Mouse (Mus musculus) limb, embryonic 13.5 days (tissue): ENCODE data around the gene Slc22a23. TPM values are rescaled to one million over a fixed set of nuclear protein-coding genes. Genes with fewer than 3 reads are reported as not detected.
A peak's percentile ranks its signal among the peaks of the same experiment; 100 is the strongest.

Experiments used
- ATAC-seq: fragments of 200-750 bp; cut with Nextera tagmentation; 2 replicates; pipeline ENCODE4 v1.8.0; 2017; ENCODE audit warnings: low read depth, moderate number of reproducible peaks, moderate TSS enrichment; ENCODE audit not compliant: low FRiP score
- H3K27ac ChIP-seq: fragments of 300-500 bp; sonication (generic); 2 replicates; pipeline ENCODE4 v1.5.1; 2015; ENCODE audit warnings: inconsistent platforms, mild to moderate bottlenecking, moderate library complexity
- H3K27me3 ChIP-seq: fragments of 300-500 bp; sonication (generic); 2 replicates; pipeline ENCODE4 v1.6.1; 2015; ENCODE audit warnings: mild to moderate bottlenecking, inconsistent platforms
- H3K36me3 ChIP-seq: fragments of 300-500 bp; sonication (generic); 2 replicates; pipeline ENCODE4 v1.6.1; 2015; ENCODE audit warnings: inconsistent platforms, mild to moderate bottlenecking, moderate library complexity
- H3K4me1 ChIP-seq: fragments of 300-500 bp; sonication (generic); 2 replicates; pipeline ENCODE4 v1.6.1; 2015; ENCODE audit warnings: inconsistent platforms
- H3K4me2 ChIP-seq: fragments of 300-500 bp; sonication (generic); replicated peaks from 2 replicates; pipeline ENCODE4 v1.6.1; 2015; ENCODE audit warnings: inconsistent platforms, mild to moderate bottlenecking, moderate library complexity
- H3K4me3 ChIP-seq: fragments of 300-500 bp; sonication (generic); 2 replicates; pipeline ENCODE4 v1.5.1; 2015; ENCODE audit warnings: moderate library complexity, mild to moderate bottlenecking, inconsistent platforms
- H3K9ac ChIP-seq: fragments of 300-500 bp; sonication (generic); 2 replicates; pipeline ENCODE4 v1.6.1; 2015; ENCODE audit warnings: mild to moderate bottlenecking, inconsistent platforms
- H3K9me3 ChIP-seq: fragments of 300-500 bp; sonication (generic); 2 replicates; pipeline ENCODE4 v1.6.1; 2016; ENCODE audit warnings: inconsistent platforms
- WGBS: fragments of 180-500 bp; shearing (Covaris S2); methylation state at CpG from one replicate; pipeline ENCODE4 v1.1.7; 2015; 5-methylcytosine and 5-hydroxymethylcytosine counted together
- polyA plus RNA-seq: library from polyadenylated mRNA; unstranded; fragments of >200 nt; fragmentation: Nextera tagmentation; extraction: Ambion mirVana; gene quantifications from 2 replicates; pipeline ENCODE4 v1.2.1, GENCODE M21; 2015

Gene Slc22a23
- polyA plus RNA-seq, 1 experiment from 2014 or later, result 4.5 TPM

GRCm38 (mm10) chr13:34355656-34356055 is 10.7 kb upstream of the Slc22a23 start:
- Histone ChIP-seq H3K9ac (no peak overlapping the region), H3K9me3 (no peaks in the 10 kb centered on the region), H3K4me3 (no peak overlapping the region), H3K27me3 (no peaks in the 10 kb centered on the region), H3K27ac (no peak overlapping the region), H3K36me3 (no peaks in the 10 kb centered on the region), H3K4me1 (no peaks in the 10 kb centered on the region), H3K4me2 (no peak overlapping the region)
- WGBS, result 92% methylated on average over 5 of the region's 5 CpGs
- no peak for ATAC-seq

- H3K4me1 ChIP-seq, result no peaks in the 10 kb centered on the region
- H3K27ac ChIP-seq, result no peak overlapping the region
- no peaks in the 10 kb centered on the region for H3K27me3 ChIP-seq
- no peak overlapping the region for H3K9ac ChIP-seq
- H3K4me2 ChIP-seq, result no peak overlapping the region
- H3K36me3 ChIP-seq, result no peaks in the 10 kb centered on the region
- WGBS, result 82% methylated on average over 10 of the region's 10 CpGs
- H3K4me3 ChIP-seq, result no peak overlapping the region
- no peaks in the 10 kb centered on the region for H3K9me3 ChIP-seq
- ATAC-seq, result no peak
Observed at GRCm38 (mm10) chr13:34354830-34355624, 10.0 kb upstream of the Slc22a23 start.

GRCm38 (mm10) chr13:34353241-34353640 is 8.3 kb upstream of the Slc22a23 start:
- Histone ChIP-seq H3K4me1 (no peaks in the 10 kb centered on the region), H3K4me3 (no peak overlapping the region), H3K9me3 (no peaks in the 10 kb centered on the region), H3K4me2 (no peak overlapping the region), H3K36me3 (no peaks in the 10 kb centered on the region), H3K9ac (no peak overlapping the region), H3K27ac (no peak overlapping the region), H3K27me3 (no peaks in the 10 kb centered on the region)
- WGBS, result 56% methylated on average over 7 of the region's 7 CpGs
- ATAC-seq, result no peak

DNA sequence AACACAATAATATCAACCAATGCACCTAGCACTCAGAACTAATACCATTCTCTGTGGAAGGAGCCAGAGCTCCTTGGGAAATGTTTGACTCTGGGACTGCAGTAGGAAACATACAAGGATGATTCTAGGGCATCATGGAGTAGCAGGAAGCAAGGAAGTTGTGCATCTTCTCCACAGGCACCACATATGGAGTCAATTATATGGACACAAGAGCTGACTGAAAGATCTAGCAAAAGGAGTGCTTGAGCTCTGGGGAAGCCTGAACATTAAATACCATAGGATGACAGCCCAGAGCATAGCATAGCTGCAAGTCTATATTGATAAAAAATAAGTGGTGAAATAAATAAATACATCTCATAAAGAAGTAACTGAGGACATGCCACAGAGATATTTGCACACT is 6.5 kb upstream of the Slc22a23 start:
- Histone ChIP-seq H3K9ac (no peak overlapping the region), H3K4me2 (no peak overlapping the region), H3K9me3 (no peaks in the 10 kb centered on the region), H3K27ac (no peak overlapping the region), H3K4me1 (no peaks in the 10 kb centered on the region; the same call in 1 of the 2 replicates), H3K4me3 (no peak overlapping the region), H3K27me3 (peaks cover 12% of the 10 kb centered on the region), H3K36me3 (no peaks in the 10 kb centered on the region)
- no peak for ATAC-seq

DNA sequence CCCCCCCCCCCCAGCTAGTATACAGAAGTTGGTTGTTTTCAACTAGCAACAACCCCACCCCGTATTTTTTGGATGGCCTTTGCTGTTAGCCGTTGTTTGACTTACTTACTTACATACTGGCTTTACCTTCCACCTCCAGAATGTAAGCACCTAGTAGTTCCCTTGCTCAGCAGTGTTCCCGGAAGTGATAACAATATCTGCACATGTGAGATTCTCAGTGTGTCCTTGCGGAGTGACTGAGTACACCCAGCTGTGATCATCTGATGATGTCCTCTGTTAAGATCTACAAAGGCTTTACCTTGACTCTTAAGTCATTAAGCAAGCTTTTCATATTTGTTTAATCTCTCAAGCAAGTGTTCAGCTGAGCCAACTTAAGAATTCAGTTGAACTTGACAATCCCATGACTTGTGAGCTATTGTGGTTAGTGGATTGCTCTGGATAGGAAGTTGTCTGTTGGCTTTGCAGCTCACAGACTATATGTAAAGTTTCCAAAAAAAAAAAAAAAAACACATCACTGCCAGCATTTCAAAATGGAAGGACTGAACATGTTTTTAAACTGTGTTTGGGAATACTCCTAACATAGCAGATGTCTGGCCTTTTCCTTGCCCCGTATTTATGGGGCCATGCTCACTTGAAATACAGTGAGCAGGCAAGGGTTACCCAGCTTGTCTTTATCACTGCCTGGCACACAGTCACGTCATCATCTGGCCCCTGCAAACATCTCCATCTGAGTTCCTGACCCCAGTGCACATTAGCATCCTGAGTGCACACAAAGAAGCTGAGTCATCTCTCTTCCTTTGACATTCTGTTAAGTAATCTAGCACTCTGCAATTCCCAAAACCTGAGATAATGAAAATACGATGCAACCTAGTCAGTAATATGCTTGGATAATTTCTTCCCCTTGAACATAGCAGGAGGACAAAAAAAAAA is 3.2 kb upstream of the Slc22a23 start:
- peaks cover 21% of the 10 kb centered on the region for H3K4me1 ChIP-seq
- WGBS, result 65% methylated on average over 7 of the region's 7 CpGs
- no peaks in the 10 kb centered on the region for H3K9me3 ChIP-seq
- no peaks in the 10 kb centered on the region for H3K36me3 ChIP-seq
- H3K27me3 ChIP-seq, result peaks cover 34% of the 10 kb centered on the region
- no peak overlapping the region for H3K27ac ChIP-seq
- H3K4me2 ChIP-seq, result no peak overlapping the region
- H3K9ac ChIP-seq, result no peak overlapping the region
- H3K4me3 ChIP-seq, result no peak overlapping the region
- no peak for ATAC-seq

DNA sequence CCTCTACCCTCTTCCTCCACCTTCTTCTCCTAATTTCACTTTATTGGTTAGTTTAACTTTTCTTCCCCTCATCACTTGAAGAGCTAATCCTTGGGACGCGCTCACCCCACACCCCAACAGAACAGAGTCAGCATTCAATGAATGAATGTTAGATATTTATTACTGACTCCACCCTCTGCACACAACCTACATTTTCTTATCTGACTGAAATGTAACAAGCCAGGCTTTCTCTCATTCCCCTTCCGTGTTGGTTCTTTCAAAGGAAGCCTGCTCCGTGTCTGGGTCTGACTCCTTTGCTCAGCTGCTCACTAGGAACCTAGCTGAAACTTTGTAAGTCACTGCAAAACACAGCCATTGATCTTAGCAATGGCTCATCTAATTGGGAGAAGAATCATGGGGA is 1.8 kb upstream of the Slc22a23 start:
- no peaks in the 10 kb centered on the region for H3K36me3 ChIP-seq
- H3K27ac ChIP-seq, result no peak overlapping the region
- H3K9ac ChIP-seq, result no peak overlapping the region
- no peak for ATAC-seq
- no peak overlapping the region for H3K4me3 ChIP-seq
- no peaks in the 10 kb centered on the region for H3K9me3 ChIP-seq
- H3K4me1 ChIP-seq, result peaks cover 23% of the 10 kb centered on the region
- peaks cover 49% of the 10 kb centered on the region for H3K27me3 ChIP-seq
- 65% methylated on average over 4 of the region's 4 CpGs for WGBS
- H3K4me2 ChIP-seq, result no peak overlapping the region

- H3K4me2 ChIP-seq, result peak overlapping the region; percentile 98; the same call in 1 of the 2 replicates
- H3K9ac ChIP-seq, result no peak overlapping the region
- H3K4me1 ChIP-seq, result peaks cover 23% of the 10 kb centered on the region
- H3K36me3 ChIP-seq, result no peaks in the 10 kb centered on the region
- H3K27me3 ChIP-seq, result peaks cover 53% of the 10 kb centered on the region
- no peak overlapping the region for H3K4me3 ChIP-seq
- H3K9me3 ChIP-seq, result no peaks in the 10 kb centered on the region
- no peak for ATAC-seq
- WGBS, result 54% methylated on average over 7 of the region's 7 CpGs
- H3K27ac ChIP-seq, result no peak overlapping the region
Observed at GRCm38 (mm10) chr13:34346238-34346637, 1.3 kb upstream of the Slc22a23 start.

- WGBS, result under 1% methylated on average over 66 of the region's 101 CpGs
- peak overlapping the region; percentile 85 for H3K9ac ChIP-seq
- H3K4me2 ChIP-seq, result peak overlapping the region; percentile 98
- ATAC-seq, result peak; percentile 59
- H3K4me3 ChIP-seq, result peak overlapping the region; percentile 81
- H3K36me3 ChIP-seq, result no peaks in the 10 kb centered on the region
- peaks cover 53% of the 10 kb centered on the region for H3K27me3 ChIP-seq
- H3K27ac ChIP-seq, result no peak overlapping the region
- no peaks in the 10 kb centered on the region for H3K9me3 ChIP-seq
- H3K4me1 ChIP-seq, result peaks cover 23% of the 10 kb centered on the region
Observed at GRCm38 (mm10) chr13:34344376-34345127, 430 bp downstream of the Slc22a23 start.

- no peak overlapping the region for H3K27ac ChIP-seq
- H3K9ac ChIP-seq, result peak overlapping the region; percentile 85
- 1% methylated on average over 31 of the region's 31 CpGs for WGBS
- peak overlapping the region; percentile 98 for H3K4me2 ChIP-seq
- H3K27me3 ChIP-seq, result peaks cover 53% of the 10 kb centered on the region
- H3K4me3 ChIP-seq, result peak overlapping the region; percentile 81
- no peaks in the 10 kb centered on the region for H3K9me3 ChIP-seq
- H3K36me3 ChIP-seq, result no peaks in the 10 kb centered on the region
- peak; percentile 42 for ATAC-seq
- peaks cover 23% of the 10 kb centered on the region for H3K4me1 ChIP-seq
Observed at GRCm38 (mm10) chr13:34343719-34344375, 1.1 kb downstream of the Slc22a23 start.

- Histone ChIP-seq H3K9ac (no peak overlapping the region), H3K4me1 (peaks cover 23% of the 10 kb centered on the region), H3K4me2 (peak overlapping the region; percentile 98), H3K27ac (no peak overlapping the region), H3K9me3 (no peaks in the 10 kb centered on the region), H3K4me3 (peak overlapping the region; percentile 81), H3K27me3 (peaks cover 49% of the 10 kb centered on the region), H3K36me3 (no peaks in the 10 kb centered on the region)
- no peak for ATAC-seq
- 76% methylated on average over 6 of the region's 6 CpGs for WGBS
Observed at GRCm38 (mm10) chr13:34342286-34342890, 2.6 kb downstream of the Slc22a23 start.

DNA sequence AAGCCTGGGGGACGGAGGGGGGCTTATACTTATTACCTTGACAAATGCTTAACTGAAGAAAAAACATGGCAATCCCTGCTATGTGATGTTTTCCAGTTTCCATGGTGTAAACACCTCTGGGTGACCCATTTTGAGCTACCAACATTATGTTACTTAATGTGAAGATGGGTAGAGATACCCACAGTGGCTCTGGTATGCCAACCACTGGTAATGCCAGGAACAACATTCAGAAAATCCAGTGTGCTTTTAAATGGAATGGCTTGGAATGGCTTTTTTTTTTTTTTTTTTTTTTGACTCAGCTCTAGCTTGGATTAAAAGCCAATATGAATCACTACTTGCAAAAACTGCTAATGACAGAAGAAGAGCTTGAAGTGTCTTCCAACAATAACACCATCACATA is 8.1 kb downstream of the Slc22a23 start:
- ATAC-seq, result no peak
- 82% methylated on average over 1 of the region's 1 CpGs for WGBS
- Histone ChIP-seq H3K36me3 (no peaks in the 10 kb centered on the region), H3K9me3 (no peaks in the 10 kb centered on the region), H3K27ac (no peak overlapping the region), H3K4me1 (no peaks in the 10 kb centered on the region), H3K4me2 (no peak overlapping the region), H3K4me3 (no peak overlapping the region), H3K9ac (no peak overlapping the region), H3K27me3 (peaks cover 5% of the 10 kb centered on the region)
